Mouse (Mus musculus): ENCODE measurements around the gene Flywch1. TPM values are rescaled to one million over a fixed set of nuclear protein-coding genes. Genes with fewer than 3 reads are reported as not detected.

The Flywch1 gene
- polyA plus RNA-seq, 1 experiment from 2014 or later, result 52.1 TPM

DNA sequence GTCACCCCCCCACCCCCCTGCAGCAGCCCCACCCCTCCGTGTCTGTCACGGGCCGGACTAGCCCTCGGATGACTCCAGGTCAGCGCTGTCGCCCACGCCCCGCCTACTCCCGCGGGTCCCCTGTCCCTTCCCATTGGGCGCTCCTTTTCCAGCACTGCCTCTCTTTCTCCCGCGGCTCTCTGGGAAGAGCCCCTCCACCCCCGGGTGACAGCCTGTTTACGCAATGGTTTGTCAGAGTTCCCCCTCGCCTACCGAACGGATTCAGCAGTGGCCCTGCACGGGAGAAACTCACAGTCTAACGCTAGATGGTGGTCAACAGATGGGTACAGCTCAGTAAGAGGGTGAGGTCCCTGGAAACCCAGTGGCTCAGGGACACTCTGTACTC lies 44.7 kb downstream of the Flywch1 start:
- no peaks in the 10 kb centered on the region for H3K36me3 ChIP-seq
- H3K9ac ChIP-seq, result peak overlapping the region; percentile 87
- peak overlapping the region; percentile 90 for H3K27ac ChIP-seq (replicated peaks)
- no peaks in the 10 kb centered on the region for H3K27me3 ChIP-seq (replicated peaks)
- H3K9me3 ChIP-seq, result no peaks in the 10 kb centered on the region
- ATAC-seq (ENCODE audit: extremely low read depth, insufficient number of reproducible peaks, low FRiP score, low TSS enrichment), result peak; percentile 83
- H3K4me3 ChIP-seq, result peak overlapping the region; percentile 76
- peaks cover 20% of the 10 kb centered on the region for H3K4me1 ChIP-seq
- peak overlapping the region; percentile 73 for H3K4me2 ChIP-seq
- WGBS, result under 1% methylated on average over 20 of the region's 20 CpGs

DNA sequence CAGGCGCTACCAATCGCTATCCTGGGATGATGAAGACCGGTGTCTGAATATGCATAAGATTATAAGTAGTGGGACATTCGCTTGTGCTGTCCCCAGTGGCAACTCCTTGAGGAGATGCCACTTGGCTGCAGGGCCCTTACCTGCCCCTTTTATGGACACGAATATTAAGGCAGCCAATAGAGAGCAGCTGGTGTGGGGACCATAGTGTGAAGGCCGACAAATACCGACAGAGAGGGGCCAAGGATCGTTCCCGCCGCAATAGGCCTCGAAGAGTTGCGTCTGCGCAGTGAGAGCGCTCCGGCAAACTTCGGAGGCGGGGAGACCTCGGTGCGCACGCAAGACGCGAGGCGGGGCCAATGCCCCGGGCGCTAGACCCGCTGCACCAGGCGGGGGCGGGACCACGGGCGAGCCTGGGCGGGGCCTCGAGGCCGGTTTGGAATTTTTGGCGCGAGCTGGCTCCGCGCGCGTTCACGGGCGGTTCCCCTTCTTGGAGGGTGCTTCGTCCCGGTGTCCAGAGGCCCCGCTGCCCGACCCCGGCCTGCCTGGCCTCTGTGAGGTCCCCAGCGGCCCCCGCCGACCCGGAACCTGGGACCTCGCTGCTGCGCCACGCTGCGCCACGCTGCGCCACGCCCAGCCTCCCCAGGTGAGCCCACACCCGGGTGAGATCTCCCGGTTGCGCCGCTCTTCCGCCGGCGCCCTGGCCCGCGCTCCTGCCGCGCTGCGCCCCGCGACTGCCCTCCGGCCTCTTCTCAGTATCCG lies 45.2 kb downstream of the Flywch1 start, which contains the start of gene Pkmyt1:
TSS of gene Pkmyt1 (plus strand) at position 338 of the 759 bp plus-strand sequence.
- Histone ChIP-seq H3K27ac (replicated peaks) (peak within 1 kb of the TSS; percentile 90), H3K27me3 (replicated peaks) (no peaks in the 10 kb centered on the region), H3K9ac (peak within 1 kb of the TSS; percentile 87), H3K4me1 (peaks cover 20% of the 10 kb centered on the region), H3K9me3 (no peaks in the 10 kb centered on the region), H3K36me3 (no peaks in the 10 kb centered on the region), H3K4me2 (peak within 1 kb of the TSS; percentile 73), H3K4me3 (peak within 1 kb of the TSS; percentile 76)
- WGBS, result 1% methylated on average over 71 of the region's 73 CpGs
- ATAC-seq (ENCODE audit: extremely low read depth, insufficient number of reproducible peaks, low FRiP score, low TSS enrichment), result peak; percentile 89

DNA sequence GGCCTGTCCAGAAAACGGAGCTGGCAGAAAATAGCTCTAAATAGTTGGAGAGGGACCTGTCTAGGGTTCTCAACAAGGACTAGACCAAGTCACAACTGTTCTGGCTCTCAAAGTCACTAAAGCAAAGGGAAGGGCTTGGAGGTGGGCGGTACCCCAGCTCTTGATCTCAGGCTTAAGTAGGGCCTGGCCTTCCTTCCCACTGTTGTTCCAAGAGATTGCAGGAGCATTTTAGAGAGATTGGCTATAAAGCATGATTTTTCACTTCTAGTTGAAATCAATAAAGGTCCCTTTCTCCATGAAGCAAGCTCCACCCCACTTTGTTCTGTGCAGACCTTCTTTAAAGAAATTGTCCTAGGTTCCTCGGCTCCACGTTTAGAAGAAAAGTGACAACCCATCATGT lies 45.9 kb downstream of the Flywch1 start:
- Histone ChIP-seq H3K4me3 (peak overlapping the region; percentile 76), H3K4me1 (peaks cover 17% of the 10 kb centered on the region), H3K36me3 (no peaks in the 10 kb centered on the region), H3K9me3 (no peaks in the 10 kb centered on the region), H3K9ac (peak overlapping the region; percentile 79), H3K27ac (replicated peaks) (peak overlapping the region; percentile 59), H3K27me3 (replicated peaks) (0 out of 2 replicates have a peak, but pooled peaks cover 3% of the 10 kb centered on the region), H3K4me2 (peak overlapping the region; percentile 73)
- no peak for ATAC-seq (ENCODE audit: extremely low read depth, insufficient number of reproducible peaks, low FRiP score, low TSS enrichment)
- WGBS, result 60% methylated on average over 4 of the region's 4 CpGs

DNA sequence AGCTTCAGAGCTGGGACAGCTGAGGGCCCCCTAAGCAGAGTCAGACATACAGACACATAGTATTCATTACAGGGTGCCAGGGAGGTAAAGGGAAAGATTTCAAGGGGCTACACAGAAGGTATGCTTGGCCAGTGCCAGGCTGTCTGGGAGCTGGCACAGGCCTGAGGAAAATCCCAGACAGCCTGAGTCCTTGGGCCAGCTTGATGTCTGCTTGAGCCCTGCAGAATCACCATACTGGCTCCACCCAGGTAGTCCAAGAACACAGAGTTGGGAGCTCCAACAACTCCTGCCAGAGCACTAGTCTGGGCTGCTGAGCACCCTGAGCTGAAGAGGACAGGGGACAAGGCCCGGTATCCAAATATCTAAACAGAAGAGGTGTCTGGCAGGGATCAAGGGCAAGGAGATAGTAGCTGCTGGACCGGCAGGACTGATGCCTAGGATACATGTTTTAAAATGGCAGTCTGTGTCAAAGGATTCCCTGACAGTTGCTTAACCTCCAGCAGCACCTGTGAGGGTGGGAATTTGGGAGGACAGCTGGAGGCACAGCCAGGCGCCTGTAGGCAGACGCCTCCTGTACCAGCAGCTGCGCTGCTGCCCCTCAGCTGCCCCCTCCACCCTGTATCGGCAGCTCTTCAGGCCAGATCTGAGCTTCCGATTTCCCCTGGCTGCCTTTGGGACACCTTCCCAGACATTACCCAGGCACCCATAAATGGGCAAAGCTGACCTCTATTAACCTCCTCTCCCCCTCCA lies 48.9 kb downstream of the Flywch1 start, which contains the start of gene 1520401A03Rik:
TSS of gene 1520401A03Rik (minus strand) at position 408 of the 750 bp plus-strand sequence.
- Histone ChIP-seq H3K4me1 (peaks cover 13% of the 10 kb centered on the region), H3K9ac (0 out of 2 replicates have a peak within 1 kb of the TSS, but pooled peaks have one; percentile 1), H3K4me2 (no peak within 1 kb of the TSS), H3K27me3 (replicated peaks) (peaks cover 24% of the 10 kb centered on the region), H3K4me3 (no peak within 1 kb of the TSS), H3K27ac (replicated peaks) (no peak within 1 kb of the TSS), H3K9me3 (no peaks in the 10 kb centered on the region), H3K36me3 (no peaks in the 10 kb centered on the region)
- 36% methylated on average over 7 of the region's 7 CpGs for WGBS
- ATAC-seq (ENCODE audit: extremely low read depth, insufficient number of reproducible peaks, low FRiP score, low TSS enrichment), result no peak

DNA sequence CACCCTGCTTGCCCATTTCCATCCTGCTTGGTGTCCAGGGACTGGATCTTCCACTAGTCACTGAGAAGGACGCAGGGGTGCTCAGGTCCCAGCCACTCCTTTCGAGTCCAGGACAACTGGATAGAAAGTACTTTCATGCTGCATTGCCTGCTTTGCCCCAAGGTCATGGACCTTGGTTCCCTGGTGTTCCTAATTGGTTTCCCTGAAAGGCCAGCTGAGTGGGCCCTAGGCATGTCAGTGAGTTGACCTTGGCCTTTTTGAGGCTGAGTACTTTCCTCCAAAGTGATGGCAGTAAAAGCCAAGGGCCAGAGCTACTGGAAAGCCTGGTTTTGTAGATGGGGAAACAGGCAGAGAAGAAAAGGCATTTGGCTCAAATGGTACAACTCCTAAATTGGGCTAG lies 49.5 kb downstream of the Flywch1 start:
- Histone ChIP-seq H3K9ac (no peak overlapping the region), H3K27me3 (replicated peaks) (peaks cover 24% of the 10 kb centered on the region), H3K4me2 (no peak overlapping the region), H3K9me3 (no peaks in the 10 kb centered on the region), H3K4me1 (peaks cover 7% of the 10 kb centered on the region), H3K36me3 (no peaks in the 10 kb centered on the region), H3K27ac (replicated peaks) (no peak overlapping the region), H3K4me3 (no peak overlapping the region)
- no peak for ATAC-seq (ENCODE audit: extremely low read depth, insufficient number of reproducible peaks, low FRiP score, low TSS enrichment)
- WGBS, result 83% methylated on average over 2 of the region's 2 CpGs

DNA sequence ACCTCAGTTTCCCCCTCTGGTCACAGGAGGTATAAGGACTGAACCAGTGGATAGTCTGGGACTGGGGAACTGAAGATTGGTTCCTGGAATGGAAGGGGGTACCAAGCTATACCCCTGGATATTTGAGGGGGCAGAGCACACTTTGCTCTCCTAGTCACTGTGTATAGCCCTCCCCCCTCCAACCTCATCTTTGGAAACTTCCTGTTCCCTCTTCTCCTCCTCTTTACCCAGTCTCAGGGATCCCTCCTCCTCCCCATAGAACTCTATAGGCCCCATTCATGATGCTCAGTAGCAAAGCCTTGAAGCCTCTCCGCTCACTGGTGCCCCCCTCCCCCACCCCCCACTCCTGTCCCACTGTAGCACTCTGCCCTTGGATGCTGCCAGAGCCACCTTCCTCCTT lies 51.9 kb downstream of the Flywch1 start:
- H3K4me2 ChIP-seq, result no peak overlapping the region
- no peaks in the 10 kb centered on the region for H3K9me3 ChIP-seq
- H3K4me1 ChIP-seq, result no peaks in the 10 kb centered on the region
- H3K27me3 ChIP-seq (replicated peaks), result peaks cover 27% of the 10 kb centered on the region
- H3K9ac ChIP-seq, result no peak overlapping the region
- no peak overlapping the region for H3K27ac ChIP-seq (replicated peaks)
- H3K4me3 ChIP-seq, result no peak overlapping the region
- H3K36me3 ChIP-seq, result no peaks in the 10 kb centered on the region
- WGBS, result 23% methylated on average over 1 of the region's 1 CpGs
- no peak for ATAC-seq (ENCODE audit: extremely low read depth, insufficient number of reproducible peaks, low FRiP score, low TSS enrichment)

DNA sequence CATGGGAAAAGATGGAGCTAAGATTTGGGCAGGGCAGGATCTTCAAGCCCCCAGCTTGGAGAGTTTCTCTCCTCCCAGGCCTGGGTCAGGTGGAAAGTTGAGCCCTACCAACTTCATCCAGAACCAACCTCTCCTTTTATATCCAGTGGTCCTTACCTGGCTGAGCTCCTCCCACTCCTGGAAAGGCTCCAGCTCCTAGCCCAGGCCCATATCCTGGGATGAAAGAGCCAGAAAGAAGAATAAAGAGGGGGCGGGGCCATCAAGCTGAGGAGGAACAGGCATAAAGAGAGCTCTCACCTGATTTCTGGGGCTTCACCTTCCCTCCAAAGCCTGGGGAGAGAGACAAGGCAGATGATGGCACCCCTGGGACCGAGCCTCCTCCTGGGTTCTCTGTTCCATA lies 54.4 kb downstream of the Flywch1 start:
- no peak for ATAC-seq (ENCODE audit: extremely low read depth, insufficient number of reproducible peaks, low FRiP score, low TSS enrichment)
- Histone ChIP-seq H3K27ac (replicated peaks) (no peak overlapping the region), H3K4me2 (no peak overlapping the region), H3K27me3 (replicated peaks) (peaks cover 42% of the 10 kb centered on the region), H3K4me3 (no peak overlapping the region), H3K9ac (no peak overlapping the region), H3K36me3 (no peaks in the 10 kb centered on the region), H3K9me3 (no peaks in the 10 kb centered on the region), H3K4me1 (no peaks in the 10 kb centered on the region)
- WGBS, result 50% methylated on average over 2 of the region's 2 CpGs

DNA sequence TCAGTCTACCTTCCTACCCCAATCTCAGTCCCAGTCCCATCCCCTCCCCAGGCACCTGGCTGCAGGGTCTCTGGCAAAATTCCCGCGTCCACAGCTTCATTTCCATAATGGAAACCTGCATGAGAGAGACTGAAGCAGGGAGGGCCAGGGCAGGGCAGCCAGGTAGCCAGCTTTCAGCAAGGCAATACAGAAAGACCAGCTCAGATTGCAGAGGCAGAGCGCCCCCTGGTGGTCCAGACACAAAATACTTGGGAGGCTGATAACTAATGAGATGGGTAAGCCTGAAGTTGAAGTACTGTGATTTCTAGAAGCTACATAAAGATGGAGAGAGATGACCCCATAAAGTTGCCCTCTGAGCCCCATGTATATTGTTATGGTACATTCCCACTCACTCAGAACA lies 65.2 kb downstream of the Flywch1 start:
- peaks cover 75% of the 10 kb centered on the region for H3K27me3 ChIP-seq (replicated peaks)
- ATAC-seq (ENCODE audit: extremely low read depth, insufficient number of reproducible peaks, low FRiP score, low TSS enrichment), result no peak

DNA sequence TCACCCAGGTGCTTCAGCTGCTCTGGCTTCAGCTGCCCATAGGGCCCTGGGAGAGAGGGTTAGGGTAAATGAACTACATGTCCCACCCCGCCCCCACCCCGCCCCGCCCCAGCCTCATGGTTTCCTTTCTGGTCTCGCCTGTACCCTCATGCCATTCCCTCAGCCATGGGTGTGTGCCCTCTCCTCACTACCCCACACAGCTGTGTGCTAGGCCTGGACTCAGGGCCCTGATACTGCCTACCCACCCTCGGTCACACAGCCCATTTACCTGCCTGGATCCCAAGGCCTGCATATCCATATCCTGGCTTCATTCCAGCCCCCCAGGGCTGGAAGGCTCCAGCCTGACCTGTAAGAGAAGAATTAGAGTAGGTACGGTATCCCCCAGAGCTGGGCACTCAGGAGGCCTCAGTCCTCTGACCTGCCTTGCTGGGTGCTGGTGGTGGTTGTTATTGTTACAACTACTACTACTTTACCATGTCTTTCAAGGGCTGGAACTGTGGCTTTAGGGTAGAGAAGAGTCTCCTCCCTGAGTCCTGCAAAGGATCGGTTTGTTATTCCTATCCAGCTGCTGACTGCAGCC lies 65.8 kb downstream of the Flywch1 start:
- no peaks in the 10 kb centered on the region for H3K4me1 ChIP-seq
- H3K36me3 ChIP-seq, result no peaks in the 10 kb centered on the region
- no peaks in the 10 kb centered on the region for H3K9me3 ChIP-seq
- peaks cover 77% of the 10 kb centered on the region for H3K27me3 ChIP-seq (replicated peaks)
- H3K9ac ChIP-seq, result no peak overlapping the region
- no peak for ATAC-seq (ENCODE audit: extremely low read depth, insufficient number of reproducible peaks, low FRiP score, low TSS enrichment)
- no peak overlapping the region for H3K27ac ChIP-seq (replicated peaks)
- H3K4me2 ChIP-seq, result no peak overlapping the region
- H3K4me3 ChIP-seq, result no peak overlapping the region
- 57% methylated on average over 7 of the region's 7 CpGs for WGBS

More for the DNA sequence above, 65.2 kb downstream of the Flywch1 start:
- H3K9me3 ChIP-seq, result no peaks in the 10 kb centered on the region
- H3K36me3 ChIP-seq, result no peaks in the 10 kb centered on the region
- no peak overlapping the region for H3K9ac ChIP-seq
- no peak overlapping the region for H3K4me2 ChIP-seq
- whole genome bisulfite sequencing, result 0% methylated on average over 3 of the region's 3 CpGs
- no peak overlapping the region for H3K27ac ChIP-seq (replicated peaks)
- H3K4me1 ChIP-seq, result no peaks in the 10 kb centered on the region
- no peak overlapping the region for H3K4me3 ChIP-seq

DNA sequence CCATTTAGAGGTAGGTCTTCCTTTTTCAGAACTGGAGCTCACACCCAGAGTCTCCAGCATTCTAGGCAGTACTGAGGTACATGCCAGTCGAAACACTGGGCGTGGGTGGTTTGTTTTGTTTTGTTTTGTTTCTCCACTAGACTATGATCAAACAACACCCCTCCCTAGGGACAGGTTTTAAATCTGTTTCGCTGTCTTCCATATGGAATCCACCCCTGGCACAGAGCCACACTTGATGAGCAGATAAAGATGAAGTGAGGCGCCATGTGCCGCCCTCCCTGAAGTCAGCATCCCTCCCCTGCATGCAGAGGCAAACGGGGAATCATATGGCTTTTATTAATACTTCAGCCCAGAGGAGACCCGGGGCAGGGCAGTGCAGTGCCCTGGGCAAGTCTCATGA lies 66.7 kb downstream of the Flywch1 start:
- peaks cover 77% of the 10 kb centered on the region for H3K27me3 ChIP-seq (replicated peaks)

DNA sequence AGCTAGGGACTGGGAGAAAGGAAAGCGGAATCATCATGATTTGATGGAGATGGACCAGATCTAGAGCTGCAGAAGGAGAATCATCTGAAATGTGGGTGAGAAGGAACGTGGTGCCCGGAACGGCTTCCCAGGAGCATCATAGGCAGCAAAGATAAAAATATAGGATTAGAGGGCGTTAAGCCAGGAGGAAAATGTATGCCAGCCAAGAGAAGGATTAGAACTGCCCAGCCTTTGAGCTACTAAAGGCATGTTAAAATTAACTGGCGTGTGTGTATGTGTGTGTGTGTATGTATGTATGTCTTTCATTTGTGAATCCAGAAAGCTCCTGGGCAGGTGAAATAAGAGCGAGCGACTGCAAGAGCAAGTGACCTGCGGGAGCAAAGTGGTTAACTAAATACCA lies 68.1 kb downstream of the Flywch1 start:
- H3K4me3 ChIP-seq, result no peak overlapping the region
- no peak for ATAC-seq (ENCODE audit: extremely low read depth, insufficient number of reproducible peaks, low FRiP score, low TSS enrichment)
- peaks cover 85% of the 10 kb centered on the region for H3K27me3 ChIP-seq (replicated peaks)
- no peak overlapping the region for H3K9ac ChIP-seq
- H3K9me3 ChIP-seq, result no peaks in the 10 kb centered on the region
- peaks cover 10% of the 10 kb centered on the region for H3K4me1 ChIP-seq
- H3K4me2 ChIP-seq, result no peak overlapping the region
- 73% methylated on average over 9 of the region's 9 CpGs for WGBS
- H3K36me3 ChIP-seq, result no peaks in the 10 kb centered on the region
- H3K27ac ChIP-seq (replicated peaks), result no peak overlapping the region

More for the DNA sequence above, 66.7 kb downstream of the Flywch1 start:
- Histone ChIP-seq H3K4me1 (0 out of 2 replicates have a peak, but pooled peaks cover 2% of the 10 kb centered on the region), H3K9me3 (no peaks in the 10 kb centered on the region), H3K27ac (replicated peaks) (no peak overlapping the region), H3K4me3 (no peak overlapping the region), H3K36me3 (no peaks in the 10 kb centered on the region), H3K4me2 (no peak overlapping the region), H3K9ac (no peak overlapping the region)
- ATAC-seq (ENCODE audit: extremely low read depth, insufficient number of reproducible peaks, low FRiP score, low TSS enrichment), result no peak
- 49% methylated on average over 7 of the region's 7 CpGs for WGBS
